In genomic region chr4:49214341-49214740, GRCm38 (mm10) we compare ENCODE assay signal across 18 mouse cellular contexts.
"Had no signal": no experiment of that assay in that cellular context is flagged by ENCODE, and none has a peak within 500 bp of the region (broad histone marks: within the 10 kb centered on the region; RNA-seq: fewer than 3 reads in every experiment).

No protein-coding gene starts in this region.

- H3K27me3 ChIP-seq: liver, embryonic 15.5 days; lung, embryonic 15.5 days; megakaryocyte, embryonic 14.5 days; midbrain, embryonic 12.5 days; midbrain, embryonic 15.5 days; neural tube, embryonic 12.5 days; stomach, embryonic 15.5 days had no signal

- H3K9ac ChIP-seq: liver, embryonic 15.5 days; liver, postnatal 0 days; lung, embryonic 15.5 days; midbrain, embryonic 12.5 days; midbrain, embryonic 15.5 days; neural tube, embryonic 12.5 days; stomach, embryonic 15.5 days had no signal

- H3K9me3 ChIP-seq: liver, embryonic 15.5 days; lung, embryonic 15.5 days; megakaryocyte, embryonic 14.5 days; midbrain, embryonic 12.5 days; midbrain, embryonic 15.5 days; neural tube, embryonic 12.5 days; stomach, embryonic 15.5 days had no signal

- DNase-seq: liver, postnatal 0 days; lung, adult 2 months; lung, postnatal 14 days; lung, postnatal 36 days; right cerebral cortex, postnatal 14 days; thymus, adult 18-20 months; thymus, postnatal 14 days; thymus, postnatal 36 days had no signal

- H3K4me2 ChIP-seq: liver, embryonic 15.5 days; lung, embryonic 15.5 days; midbrain, embryonic 12.5 days; midbrain, embryonic 15.5 days; neural tube, embryonic 12.5 days; stomach, embryonic 15.5 days had no signal

- H3K27ac ChIP-seq: liver, embryonic 15.5 days; lung, embryonic 15.5 days; macrophage; midbrain, embryonic 12.5 days; midbrain, embryonic 15.5 days; neural tube, embryonic 12.5 days; stomach, embryonic 15.5 days; stomach, postnatal 0 days had no signal

- H3K4me3 ChIP-seq: liver, embryonic 15.5 days; lung, embryonic 15.5 days; megakaryocyte, embryonic 14.5 days; midbrain, embryonic 12.5 days; midbrain, embryonic 15.5 days; neural tube, embryonic 12.5 days; stomach, embryonic 15.5 days had no signal

- H3K36me3 ChIP-seq: liver, embryonic 15.5 days; lung, embryonic 15.5 days; midbrain, embryonic 12.5 days; midbrain, embryonic 15.5 days; neural tube, embryonic 12.5 days; stomach, embryonic 15.5 days had no signal

- H3K4me1 ChIP-seq: liver, embryonic 15.5 days; megakaryocyte, embryonic 14.5 days; midbrain, embryonic 12.5 days; neural tube, embryonic 12.5 days; stomach, embryonic 15.5 days had no signal

- ATAC-seq: liver, postnatal 0 days; lung, postnatal 0 days; midbrain, embryonic 15.5 days had no signal
